Mouse (Mus musculus): Measurements from ENCODE around the gene Mdn1. TPM values are rescaled to one million over a fixed set of nuclear protein-coding genes. Genes with fewer than 3 reads are reported as not detected.

Gene Mdn1
- total RNA-seq, 2 experiments from 2014 or later = 27.7 to 29.6 TPM

GRCm38 (mm10) chr4:32779996-32780395 is 123.1 kb downstream of the Mdn1 start:
- DNase-seq (ENCODE audit: low spot score in 2 of 2) = no peak

GRCm38 (mm10) chr4:32787110-32787509 is 130.2 kb downstream of the Mdn1 start:
- no peak for DNase-seq (ENCODE audit: low spot score in 2 of 2)

DNA sequence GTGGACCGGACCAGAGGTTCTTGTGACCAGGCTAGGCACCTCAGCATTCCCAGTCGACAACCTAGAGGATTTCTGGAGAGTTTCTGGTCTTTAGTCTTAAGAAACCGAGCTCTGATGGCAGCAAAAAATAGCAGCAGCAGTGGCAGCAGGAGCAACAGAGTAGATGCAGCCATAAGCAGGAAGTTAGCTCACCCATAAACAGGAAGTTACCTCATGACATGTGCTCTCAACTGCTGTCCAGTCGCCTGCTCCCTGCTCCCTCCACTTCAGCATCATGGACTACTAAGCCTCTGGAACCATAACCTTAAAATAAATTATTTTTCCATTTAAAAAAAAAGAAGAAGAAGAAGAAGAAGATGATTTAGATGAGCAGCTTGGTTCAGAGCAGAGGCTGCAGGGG is 132.1 kb downstream of the Mdn1 start:
- no peak for DNase-seq (ENCODE audit: low spot score in 2 of 2)

DNA sequence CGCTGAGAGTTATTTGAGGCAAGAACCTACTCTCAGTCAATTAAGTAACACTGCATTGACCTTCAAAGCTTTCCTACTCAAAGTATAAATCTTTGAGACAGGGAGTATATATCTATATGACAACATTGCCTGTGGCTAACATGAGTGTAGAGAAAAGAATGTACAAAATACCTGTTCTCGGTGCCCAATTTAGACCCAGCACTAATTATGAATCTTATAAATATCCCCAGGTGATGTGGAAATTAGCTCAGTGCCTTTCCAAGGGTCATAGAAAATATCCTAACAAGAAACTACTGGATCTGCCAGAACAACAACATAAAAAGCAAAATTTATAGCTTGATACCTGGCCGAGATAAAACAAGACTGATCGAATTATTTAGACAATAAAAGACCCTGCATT is 142.1 kb downstream of the Mdn1 start:
- no peak for DNase-seq (ENCODE audit: low spot score in 2 of 2)

DNA sequence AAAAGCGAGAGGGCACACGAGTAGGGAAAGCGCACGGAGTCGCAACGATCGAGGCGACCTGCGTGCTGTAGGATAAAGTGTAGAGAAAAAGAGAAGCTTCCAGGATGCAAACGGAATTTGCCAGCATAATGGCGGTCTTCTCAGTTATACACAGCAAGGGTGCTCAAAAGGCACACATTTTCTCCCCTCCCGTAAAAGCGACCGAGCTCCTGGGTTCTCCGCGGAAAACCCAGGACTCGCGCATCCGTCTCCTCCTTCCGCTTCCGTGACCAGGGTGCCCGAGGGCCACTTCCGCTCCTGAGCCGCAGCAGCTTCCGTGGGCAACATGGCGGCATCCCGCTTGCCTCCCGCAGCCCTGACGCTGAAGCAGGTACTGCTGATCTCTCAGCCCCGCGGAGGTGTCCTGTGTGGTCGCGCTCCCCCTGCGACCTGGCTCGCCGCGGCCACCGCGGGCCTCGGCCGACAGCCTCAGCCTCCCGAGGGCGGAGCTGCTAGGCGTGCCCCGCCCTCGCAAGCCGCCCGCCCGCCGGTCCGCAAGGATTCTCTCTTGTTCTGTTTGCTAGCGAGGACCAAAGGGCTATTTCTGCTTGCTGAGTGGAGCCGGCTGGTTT is 143.2 kb downstream of the Mdn1 start, which contains the start of gene Lyrm2:
Lyrm2 (plus strand) TSS at position 288 of the 611 bp plus-strand sequence.
- DNase-seq (ENCODE audit: low spot score in 2 of 2) = peak; percentile 67 to 75

DNA sequence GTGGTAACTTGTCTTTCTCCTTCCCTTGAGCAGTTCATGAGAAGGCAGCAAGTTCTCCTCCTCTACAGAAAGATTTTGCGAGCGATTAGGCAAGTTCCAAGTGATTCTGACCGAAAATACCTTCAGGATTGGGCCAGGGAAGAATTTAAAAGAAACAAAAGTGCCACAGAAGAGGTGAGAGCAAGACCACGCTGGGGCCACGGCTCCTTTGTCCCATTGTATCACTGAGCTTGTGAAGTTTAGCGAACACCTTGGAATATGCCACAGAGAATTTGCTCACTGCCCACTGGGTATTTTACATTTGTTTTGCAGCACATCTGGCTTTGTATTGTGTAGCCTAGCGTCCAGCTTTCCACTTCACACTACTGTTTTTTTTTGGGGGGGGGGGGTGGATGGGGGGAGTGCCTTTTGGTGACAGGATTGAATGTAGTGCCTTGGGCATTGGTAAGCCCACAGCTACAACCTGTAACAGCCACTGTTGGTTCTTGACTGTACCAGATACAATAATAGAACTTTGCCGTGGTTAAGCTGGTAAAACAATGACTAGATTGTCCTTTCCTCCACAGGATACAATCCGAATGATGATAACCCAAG is 143.8 kb downstream of the Mdn1 start:
- DNase-seq (ENCODE audit: low spot score in 2 of 2) = no peak

DNA sequence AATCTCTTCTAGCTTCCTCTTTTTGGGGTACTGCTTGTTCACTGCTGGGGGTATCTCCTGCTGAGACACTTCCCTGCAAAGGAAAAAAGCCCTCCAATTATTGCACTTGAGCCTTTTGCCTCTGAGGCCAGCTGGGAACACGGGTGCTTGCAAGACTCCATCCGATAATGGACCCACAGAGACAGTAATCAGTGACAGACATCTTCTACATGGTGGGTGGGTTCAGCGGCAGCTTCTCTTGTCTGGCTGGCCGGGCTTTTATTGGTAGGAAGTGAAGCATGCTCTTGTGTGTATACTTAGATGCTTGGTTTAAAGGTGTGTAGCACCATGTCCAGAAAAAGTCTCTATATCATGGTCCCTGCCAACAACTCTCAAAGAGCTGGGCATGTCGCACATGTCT is 160.6 kb downstream of the Mdn1 start:
- no peak for DNase-seq (ENCODE audit: low spot score in 2 of 2)

GRCm38 (mm10) chr4:32820676-32821075 is 163.8 kb downstream of the Mdn1 start:
- no peak for DNase-seq (ENCODE audit: low spot score in 2 of 2)

GRCm38 (mm10) chr4:32824254-32824653 is 167.3 kb downstream of the Mdn1 start:
- no peak for DNase-seq (ENCODE audit: low spot score in 2 of 2)

Other genes starting within 250 kb of the Mdn1 start
- gene Gja10, start 54.4 kb upstream of the Mdn1 start, total RNA-seq (2021) = not detected
- gene Casp8ap2, start 41.7 kb upstream of the Mdn1 start, total RNA-seq (2021) = 1 to 10 TPM; 7.0 to 7.1 TPM
- gene Lyrm2, start 143.1 kb downstream of the Mdn1 start, total RNA-seq (2021) = 10 to 100 TPM; 31.8 to 36.5 TPM

Data from adrenal gland, adult 18-20 months (tissue).